Mouse (Mus musculus): ENCODE results near the gene Snx10.

Gene Snx10

GRCm38 (mm10) chr6:51636019-51636568, 112.4 kb downstream of the Snx10 start:
- DNase-seq (ENCODE audit: extremely low spot score), result no peak
